Mouse (Mus musculus) lung, postnatal 36 days (tissue): ENCODE measurements around the gene 1810009J06Rik.
"Not testable (repeated sequence)": the region's sequence is repeated elsewhere in the genome, so short reads cannot be mapped to it uniquely, and the experiment has no call there.

Experiments used
- DNase-seq: peaks from one replicate; pipeline ENCODE4 v3.0.0; 2022; ENCODE audit warnings: mixed read lengths

1810009J06Rik gene

GRCm38 (mm10) chr6:40964454-40964853 lies at the start of gene 1810009J06Rik:
1810009J06Rik (plus strand) TSS chr6:40964754.
- not testable (repeated sequence) for DNase-seq

GRCm38 (mm10) chr6:40919954-40920353 lies 44.6 kb upstream of the 1810009J06Rik start:
- DNase-seq = no peak

GRCm38 (mm10) chr6:40940457-40940856 lies 24.1 kb upstream of the 1810009J06Rik start, which contains the start of gene 1700074P13Rik:
1700074P13Rik (minus strand) TSS chr6:40940557.
- no peak for DNase-seq

GRCm38 (mm10) chr6:40951770-40952169 lies 12.8 kb upstream of the 1810009J06Rik start, which contains the start of gene Gm4744:
Gm4744 (minus strand) TSS chr6:40951870.
- no peak for DNase-seq

- DNase-seq = no peak
Measured at GRCm38 (mm10) chr6:40953716-40954115, 10.8 kb upstream of the 1810009J06Rik start.

GRCm38 (mm10) chr6:40999379-40999778 lies 34.8 kb downstream of the 1810009J06Rik start, which contains the start of gene Gm2663:
Gm2663 (minus strand) TSS chr6:40999479.
- DNase-seq = not testable (repeated sequence)

- no peak for DNase-seq
Measured at GRCm38 (mm10) chr6:41015065-41015464, 50.5 kb downstream of the 1810009J06Rik start.
